Mouse (Mus musculus) heart, embryonic 13.5 days (tissue): ENCODE results near the gene Ppp1r3f. TPM values are rescaled to one million over a fixed set of nuclear protein-coding genes. Genes with fewer than 3 reads are reported as not detected.

ENCODE experiments used
- ATAC-seq: fragments of 200-750 bp; cut with Nextera tagmentation; 2 replicates; pipeline ENCODE4 v1.8.0; 2017; ENCODE audit warnings: moderate TSS enrichment; ENCODE audit not compliant: insufficient number of reproducible peaks, low FRiP score, low TSS enrichment; ENCODE audit errors: extremely low read depth
- H3K27ac ChIP-seq: fragments of 300-500 bp; sonication (generic); replicated peaks from 2 replicates; pipeline ENCODE4 v1.5.1; 2015; ENCODE audit warnings: moderate library complexity, mild to moderate bottlenecking, inconsistent platforms
- H3K27me3 ChIP-seq: fragments of 300-500 bp; sonication (generic); replicated peaks from 2 replicates; pipeline ENCODE4 v1.6.1; 2015; ENCODE audit warnings: mild to moderate bottlenecking, inconsistent platforms
- H3K36me3 ChIP-seq: fragments of 300-500 bp; sonication (generic); 2 replicates; pipeline ENCODE4 v1.6.1; 2015; ENCODE audit warnings: mild to moderate bottlenecking, inconsistent platforms
- H3K4me1 ChIP-seq: fragments of 300-500 bp; sonication (generic); 2 replicates; pipeline ENCODE4 v1.6.1; 2015; ENCODE audit warnings: inconsistent platforms
- H3K4me2 ChIP-seq: fragments of 300-500 bp; sonication (generic); 2 replicates; pipeline ENCODE4 v1.6.1; 2015; ENCODE audit warnings: inconsistent platforms, mild to moderate bottlenecking, moderate library complexity
- H3K4me3 ChIP-seq: fragments of 300-500 bp; sonication (generic); 2 replicates; pipeline ENCODE4 v1.5.1; 2015; ENCODE audit warnings: moderate library complexity, mild to moderate bottlenecking, inconsistent platforms
- H3K9ac ChIP-seq: fragments of 300-500 bp; sonication (generic); 2 replicates; pipeline ENCODE4 v1.6.1; 2015; ENCODE audit warnings: inconsistent platforms, mild to moderate bottlenecking, moderate library complexity
- H3K9me3 ChIP-seq: fragments of 300-500 bp; sonication (generic); 2 replicates; pipeline ENCODE4 v1.6.1; 2016; ENCODE audit warnings: inconsistent platforms
- WGBS: fragments of 180-500 bp; shearing (Covaris S2); methylation state at CpG from one replicate; pipeline ENCODE4 v1.1.7; 2015; ENCODE audit warnings: mixed read lengths; 5-methylcytosine and 5-hydroxymethylcytosine counted together
- polyA plus RNA-seq: library from polyadenylated mRNA; unstranded; fragments of >200 nt; fragmentation: Nextera tagmentation; extraction: Ambion mirVana; gene quantifications from 2 replicates; pipeline ENCODE4 v1.2.1, GENCODE M21; 2015

Gene Ppp1r3f
- polyA plus RNA-seq, 1 experiment from 2014 or later: 1.8 TPM

DNA sequence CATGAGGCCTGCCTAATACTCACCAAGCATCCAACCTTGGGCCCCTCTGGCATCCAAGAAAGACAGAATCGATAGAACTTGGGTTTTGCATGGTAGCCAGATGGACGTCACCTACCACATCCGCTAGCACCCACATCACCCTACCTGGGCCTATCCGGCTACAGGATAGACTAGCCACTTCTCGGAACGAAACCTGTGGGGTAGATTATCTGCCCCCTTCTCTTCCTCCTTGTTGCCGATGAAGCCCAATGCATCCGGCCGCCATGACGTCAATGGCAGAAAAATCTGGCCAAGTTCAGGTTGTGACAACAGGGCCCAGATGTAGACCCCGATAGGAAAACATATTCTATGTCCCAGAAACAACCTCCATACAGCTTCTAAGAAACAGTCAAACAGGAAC, 9.8 kb upstream of the Ppp1r3f start:
- ATAC-seq: no peak
- H3K4me3 ChIP-seq: no peak overlapping the region
- H3K27ac ChIP-seq: no peak overlapping the region
- H3K9ac ChIP-seq: no peak overlapping the region
- H3K36me3 ChIP-seq: peaks cover 4% of the 10 kb centered on the region; the same call in 1 of the 2 replicates
- H3K27me3 ChIP-seq: no peaks in the 10 kb centered on the region
- WGBS: 88% methylated on average over 11 of the region's 11 CpGs
- no peaks in the 10 kb centered on the region for H3K4me1 ChIP-seq
- no peak overlapping the region for H3K4me2 ChIP-seq
- H3K9me3 ChIP-seq: no peaks in the 10 kb centered on the region

DNA sequence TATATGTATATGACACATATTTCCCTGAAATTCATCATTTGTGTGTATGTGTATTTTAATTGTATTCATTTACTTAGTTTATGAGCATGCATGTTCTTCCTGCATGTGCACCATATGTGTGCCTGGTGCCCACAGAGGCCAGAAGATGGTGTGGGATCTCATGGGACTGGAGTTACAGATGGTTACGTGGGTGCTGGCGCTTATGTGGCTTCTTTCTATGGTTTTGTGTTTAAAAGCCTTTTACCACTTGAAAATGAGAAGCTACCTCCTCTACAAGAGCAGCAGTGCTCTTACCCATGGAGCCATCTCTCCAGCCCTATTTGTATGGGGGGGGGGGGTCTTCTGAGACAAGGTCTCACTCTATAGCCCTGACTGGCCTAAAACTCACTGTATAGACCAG, 7.1 kb upstream of the Ppp1r3f start:
- H3K27me3 ChIP-seq: no peaks in the 10 kb centered on the region
- no peaks in the 10 kb centered on the region for H3K9me3 ChIP-seq
- no peak overlapping the region for H3K9ac ChIP-seq
- no peaks in the 10 kb centered on the region; the same call in 1 of the 2 replicates for H3K36me3 ChIP-seq
- no peak overlapping the region for H3K4me3 ChIP-seq
- no peaks in the 10 kb centered on the region for H3K4me1 ChIP-seq
- no peak overlapping the region for H3K4me2 ChIP-seq
- ATAC-seq: no peak
- no peak overlapping the region for H3K27ac ChIP-seq
- 87% methylated on average over 2 of the region's 2 CpGs for WGBS

DNA sequence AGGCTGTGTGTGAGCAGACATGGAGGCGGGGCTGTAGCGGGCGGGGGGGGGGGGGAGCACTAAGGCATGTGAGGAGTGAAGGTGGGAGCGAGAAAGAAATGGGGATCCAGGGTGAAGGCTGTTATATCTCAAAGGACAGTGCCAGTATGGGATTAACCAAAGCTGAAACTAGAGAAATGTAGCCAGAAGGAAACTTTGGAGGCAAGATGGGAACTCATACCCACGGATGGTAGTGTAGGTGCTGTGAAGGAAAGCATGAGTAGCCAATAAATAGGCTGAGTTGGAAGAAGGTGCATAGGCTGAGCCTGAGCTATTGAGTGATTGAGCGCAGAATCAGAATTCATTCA, 775 bp upstream of the Ppp1r3f start:
- H3K9ac ChIP-seq: peak overlapping the region; percentile 62; the same call in 1 of the 2 replicates
- no peaks in the 10 kb centered on the region for H3K9me3 ChIP-seq
- WGBS: 14% methylated on average over 6 of the region's 6 CpGs
- H3K27me3 ChIP-seq: no peaks in the 10 kb centered on the region
- H3K27ac ChIP-seq: 0 out of 2 replicates have a peak overlapping the region, but pooled peaks have one; percentile 59
- no peak for ATAC-seq
- H3K4me1 ChIP-seq: peaks cover 31% of the 10 kb centered on the region
- peak overlapping the region; percentile 63 for H3K4me3 ChIP-seq
- H3K36me3 ChIP-seq: no peaks in the 10 kb centered on the region
- H3K4me2 ChIP-seq: peak overlapping the region; percentile 73

GRCm38 (mm10) chrX:7573176-7574086, 652 bp downstream of the Ppp1r3f start, which contains the start of gene Foxp3:
Gene Foxp3, plus strand, starts transcription at chrX:7573644.
- Histone ChIP-seq H3K27ac (peak within 1 kb of the TSS; percentile 86), H3K4me2 (peak within 1 kb of the TSS; percentile 73), H3K4me3 (peak within 1 kb of the TSS; percentile 63), H3K9me3 (no peaks in the 10 kb centered on the region), H3K9ac (peak within 1 kb of the TSS; percentile 85), H3K4me1 (peaks cover 31% of the 10 kb centered on the region), H3K36me3 (no peaks in the 10 kb centered on the region), H3K27me3 (no peaks in the 10 kb centered on the region)
- ATAC-seq: 0 out of 2 replicates have a peak, but pooled peaks have one; percentile 7
- WGBS: 19% methylated on average over 55 of the region's 72 CpGs

DNA sequence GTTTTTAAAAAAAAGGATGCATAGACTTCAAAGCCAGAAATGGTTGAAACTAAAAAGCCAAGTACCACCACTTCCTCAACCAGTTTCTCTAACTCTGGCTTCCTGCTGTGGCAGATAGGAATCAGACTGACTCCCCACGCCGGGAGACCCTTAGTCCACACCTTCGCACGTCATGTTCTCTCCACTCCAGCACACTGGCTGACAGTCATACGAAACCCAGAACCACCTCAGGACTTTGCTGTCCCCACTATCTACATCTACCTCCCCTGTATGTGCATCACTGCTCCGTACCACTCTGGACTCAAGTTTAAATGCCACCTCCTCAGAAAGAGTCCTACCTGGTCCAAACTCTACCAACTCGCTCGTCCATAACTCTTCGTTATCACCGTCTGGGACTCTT, 1.6 kb downstream of the Ppp1r3f start:
- 0 out of 2 replicates have a peak overlapping the region, but pooled peaks have one; percentile 85 for H3K9ac ChIP-seq
- peak overlapping the region; percentile 73 for H3K4me2 ChIP-seq
- no peaks in the 10 kb centered on the region for H3K27me3 ChIP-seq
- 38% methylated on average over 10 of the region's 10 CpGs for WGBS
- H3K4me3 ChIP-seq: peak overlapping the region; percentile 63
- H3K27ac ChIP-seq: no peak overlapping the region
- peaks cover 32% of the 10 kb centered on the region for H3K4me1 ChIP-seq
- H3K9me3 ChIP-seq: no peaks in the 10 kb centered on the region
- ATAC-seq: no peak
- H3K36me3 ChIP-seq: no peaks in the 10 kb centered on the region

- H3K27ac ChIP-seq: no peak overlapping the region
- H3K4me1 ChIP-seq: peaks cover 37% of the 10 kb centered on the region
- H3K9ac ChIP-seq: no peak overlapping the region
- peak overlapping the region; percentile 73 for H3K4me2 ChIP-seq
- H3K36me3 ChIP-seq: no peaks in the 10 kb centered on the region
- 82% methylated on average over 9 of the region's 9 CpGs for WGBS
- H3K27me3 ChIP-seq: no peaks in the 10 kb centered on the region
- ATAC-seq: no peak
- no peaks in the 10 kb centered on the region for H3K9me3 ChIP-seq
- H3K4me3 ChIP-seq: no peak overlapping the region
Measured at GRCm38 (mm10) chrX:7571565-7572136, 2.4 kb downstream of the Ppp1r3f start.

- no peaks in the 10 kb centered on the region for H3K36me3 ChIP-seq
- no peak for ATAC-seq
- H3K4me3 ChIP-seq: no peak overlapping the region
- H3K9me3 ChIP-seq: no peaks in the 10 kb centered on the region
- no peak overlapping the region for H3K9ac ChIP-seq
- no peak overlapping the region for H3K27ac ChIP-seq
- peaks cover 37% of the 10 kb centered on the region for H3K4me1 ChIP-seq
- 51% methylated on average over 7 of the region's 7 CpGs for WGBS
- no peak overlapping the region for H3K4me2 ChIP-seq
- H3K27me3 ChIP-seq: no peaks in the 10 kb centered on the region
Measured at GRCm38 (mm10) chrX:7570481-7571175, 3.5 kb downstream of the Ppp1r3f start.

- Histone ChIP-seq H3K27me3 (no peaks in the 10 kb centered on the region), H3K9me3 (no peaks in the 10 kb centered on the region)
- WGBS: 58% methylated on average over 9 of the region's 9 CpGs
Measured at GRCm38 (mm10) chrX:7567491-7567890, 6.6 kb downstream of the Ppp1r3f start.

GRCm38 (mm10) chrX:7566352-7566751, 7.7 kb downstream of the Ppp1r3f start:
- Histone ChIP-seq H3K9ac (no peak overlapping the region), H3K36me3 (no peaks in the 10 kb centered on the region), H3K27ac (no peak overlapping the region), H3K4me2 (no peak overlapping the region), H3K4me3 (no peak overlapping the region), H3K27me3 (no peaks in the 10 kb centered on the region), H3K4me1 (peaks cover 18% of the 10 kb centered on the region), H3K9me3 (no peaks in the 10 kb centered on the region)
- 61% methylated on average over 6 of the region's 6 CpGs for WGBS
- ATAC-seq: no peak

More at GRCm38 (mm10) chrX:7567491-7567890, 6.6 kb downstream of the Ppp1r3f start:
- Histone ChIP-seq H3K36me3 (no peaks in the 10 kb centered on the region), H3K4me1 (peaks cover 29% of the 10 kb centered on the region), H3K4me2 (no peak overlapping the region), H3K9ac (no peak overlapping the region), H3K27ac (no peak overlapping the region), H3K4me3 (no peak overlapping the region)
- no peak for ATAC-seq

DNA sequence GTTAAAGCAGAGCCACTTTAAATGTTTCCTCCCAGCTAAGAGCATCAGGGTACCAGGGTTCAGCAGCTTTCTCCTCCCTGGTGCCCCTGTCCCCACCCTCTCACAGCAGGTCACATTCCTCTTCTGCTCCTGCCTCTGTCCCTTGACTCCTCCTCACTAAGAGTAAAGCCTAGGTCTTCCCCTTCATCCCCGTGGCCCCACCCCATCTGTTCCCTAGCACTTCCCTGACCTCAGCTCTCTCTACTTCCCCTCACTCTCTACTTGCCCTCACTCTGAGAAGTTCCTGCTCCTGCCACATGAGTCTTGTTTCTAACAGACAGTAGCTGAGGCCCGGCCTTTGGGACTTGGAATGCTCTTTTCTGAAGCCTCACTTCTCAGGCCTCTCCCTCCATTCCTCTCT, 11.0 kb downstream of the Ppp1r3f start:
- Histone ChIP-seq H3K27ac (no peak overlapping the region), H3K4me2 (no peak overlapping the region), H3K36me3 (peaks cover 3% of the 10 kb centered on the region; the same call in 1 of the 2 replicates), H3K27me3 (no peaks in the 10 kb centered on the region), H3K9me3 (no peaks in the 10 kb centered on the region), H3K4me1 (peaks cover 6% of the 10 kb centered on the region; the same call in 1 of the 2 replicates), H3K4me3 (no peak overlapping the region), H3K9ac (no peak overlapping the region)
- 23% methylated on average over 2 of the region's 2 CpGs for WGBS
- no peak for ATAC-seq

- no peak overlapping the region for H3K9ac ChIP-seq
- no peak for ATAC-seq
- WGBS: 75% methylated on average over 4 of the region's 4 CpGs
Measured at GRCm38 (mm10) chrX:7553474-7553873, 20.6 kb downstream of the Ppp1r3f start.

More at GRCm38 (mm10) chrX:7553474-7553873, 20.6 kb downstream of the Ppp1r3f start:
- H3K9me3 ChIP-seq: no peaks in the 10 kb centered on the region
- no peaks in the 10 kb centered on the region for H3K27me3 ChIP-seq
- H3K4me1 ChIP-seq: no peaks in the 10 kb centered on the region
- no peaks in the 10 kb centered on the region for H3K36me3 ChIP-seq
- no peak overlapping the region for H3K4me2 ChIP-seq
- no peak overlapping the region for H3K4me3 ChIP-seq
- no peak overlapping the region for H3K27ac ChIP-seq
